Mouse (Mus musculus): ENCODE data around the gene B4galt5.

DNA sequence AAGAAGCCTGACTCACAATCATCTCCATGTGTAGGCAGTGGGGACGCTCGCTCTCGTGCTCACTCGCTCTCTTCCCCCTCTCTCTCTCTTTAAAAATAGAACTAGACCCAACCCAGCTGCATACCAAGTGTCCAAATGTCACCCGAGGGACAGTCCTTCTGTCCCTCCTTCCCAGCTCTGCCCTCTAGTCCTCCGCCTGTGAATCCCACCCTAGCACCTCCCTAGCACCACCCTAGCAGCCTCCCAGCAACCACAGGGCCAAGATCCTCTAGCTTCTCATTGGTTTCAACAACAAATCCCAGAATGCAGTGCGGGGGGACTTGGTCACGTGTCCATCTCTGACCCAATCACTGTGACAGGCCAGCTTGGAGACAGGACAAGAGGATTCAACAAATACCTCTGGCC lies 27.2 kb upstream of the B4galt5 start:
- TF ChIP-seq CTCF (IDR thresholded peaks at IDR 0.05; ENCODE audit: low read depth) (no peak), EP300 (optimal IDR thresholded peaks at IDR 0.05) (no peak)

Data from stomach, postnatal 0 days (tissue).